Mouse (Mus musculus) neutrophil, adult 59 days (primary cell): Measurements from ENCODE around the gene AC140267.1. TPM values are rescaled to one million over a fixed set of nuclear protein-coding genes. Genes with fewer than 3 reads are reported as not detected.

ENCODE experiments used
- total RNA-seq, 2 experiments: library from RNA; stranded (reverse); gene quantifications; 1 replicate in 1 of 2; 2 replicates in 1 of 2; pipeline ENCODE4 v1.2.4; 2023

AC140267.1 gene
- total RNA-seq, result not detected

DNA sequence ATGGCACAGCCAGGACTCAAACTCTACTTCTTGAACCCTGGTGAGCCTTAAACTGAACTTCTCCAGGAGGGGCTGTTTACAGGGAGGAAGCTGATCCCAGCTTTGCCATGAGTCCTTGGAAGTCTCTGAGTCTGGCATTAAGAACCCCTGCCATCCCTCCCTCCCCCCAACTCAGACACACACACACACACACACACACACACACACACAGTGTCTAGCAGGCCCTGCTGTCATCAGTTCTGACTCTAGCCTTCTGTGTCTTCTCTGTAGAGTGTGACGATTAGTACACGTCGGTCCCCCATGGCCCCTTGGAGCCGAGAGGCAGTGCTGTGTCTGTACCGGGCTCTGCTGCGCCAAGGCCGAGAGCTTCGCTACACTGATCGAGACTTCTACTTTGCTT, at the start of gene AC140267.1:
AC140267.1 (plus strand) TSS at position 301 of the 400 bp plus-strand sequence.

DNA sequence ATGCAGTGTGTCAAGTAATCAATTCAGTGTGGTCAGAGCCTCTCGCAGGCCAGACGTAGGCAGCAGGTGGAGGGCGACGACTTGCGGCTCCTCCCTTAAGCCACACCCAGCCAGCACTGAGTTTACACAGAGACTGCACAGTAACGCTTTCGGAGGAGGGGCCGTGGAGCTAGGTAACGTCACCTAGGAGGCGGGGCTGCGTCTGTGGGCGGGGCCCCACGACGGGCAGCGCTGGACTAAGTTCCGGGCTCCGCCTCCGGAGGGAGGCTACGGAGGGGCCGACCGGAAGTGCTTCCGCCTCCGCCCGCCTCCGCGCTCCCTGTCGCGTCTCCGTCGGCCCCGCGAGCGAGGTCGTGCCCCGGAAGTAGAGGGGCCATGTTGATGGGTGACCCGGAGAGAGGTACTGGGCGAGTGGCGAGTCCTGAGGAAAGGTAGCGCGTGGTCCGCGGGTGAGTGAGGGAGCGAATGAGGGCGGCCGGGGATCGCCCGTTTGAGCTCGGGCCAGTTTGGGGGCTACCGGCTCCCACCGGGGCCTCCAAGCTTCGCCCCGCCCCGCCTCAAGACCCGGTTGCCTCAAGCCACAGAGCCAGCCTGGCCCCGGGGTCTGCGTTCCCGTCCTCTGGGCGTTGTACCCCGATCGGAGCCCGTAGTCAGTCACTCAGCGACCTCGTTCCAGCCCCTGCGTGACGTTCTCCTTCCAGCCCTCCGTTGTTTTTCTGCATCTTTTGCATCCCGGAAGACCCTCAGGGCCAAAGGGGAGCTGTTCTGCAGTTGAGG, 1.7 kb upstream of the AC140267.1 start, which contains the start of gene Mief1:
Mief1 (plus strand) TSS at position 286 of the 777 bp plus-strand sequence.

GRCm38 (mm10) chr15:80254847-80255645, 19.4 kb downstream of the AC140267.1 start, which contains the start of gene Atf4:
Gene Atf4, plus strand, starts transcription at chr15:80255184.

GRCm38 (mm10) chr15:80263610-80264575, 28.3 kb downstream of the AC140267.1 start, which contains the start of gene Rps19bp1:
Gene Rps19bp1, minus strand, starts transcription at chr15:80264315.

Other genes starting within 250 kb of the AC140267.1 start
- under 1 TPM; 0.60 to 0.90 TPM for gene Pdgfb, start 220.9 kb upstream of the AC140267.1 start, total RNA-seq
- 1 to 10 TPM; 3.3 to 6.0 TPM for gene Syngr1, start 144.5 kb upstream of the AC140267.1 start, total RNA-seq
- 100 to 1,000 TPM; 346 to 361 TPM for gene Rpl3, start 144.0 kb upstream of the AC140267.1 start, total RNA-seq
- gene Tab1, start 102.7 kb upstream of the AC140267.1 start, total RNA-seq, result 10 to 100 TPM; 19.7 to 25.3 TPM
- not detected for gene Mgat3, start 62.1 kb upstream of the AC140267.1 start, total RNA-seq
- 10 to 100 TPM; 25.0 to 29.7 TPM for gene Mief1, start 1.8 kb upstream of the AC140267.1 start, total RNA-seq
- 100 to 1,000 TPM; 332 to 362 TPM for gene Atf4, start 19.3 kb downstream of the AC140267.1 start, total RNA-seq
- gene Rps19bp1, start 28.5 kb downstream of the AC140267.1 start, total RNA-seq, result 10 to 100 TPM; 11.6 to 12.7 TPM
- gene Cacna1i, start 51.4 kb downstream of the AC140267.1 start, total RNA-seq, result under 1 TPM; 0.04 to 0.11 TPM